Mouse (Mus musculus): ENCODE measurements around the gene Ccdc3.

DNA sequence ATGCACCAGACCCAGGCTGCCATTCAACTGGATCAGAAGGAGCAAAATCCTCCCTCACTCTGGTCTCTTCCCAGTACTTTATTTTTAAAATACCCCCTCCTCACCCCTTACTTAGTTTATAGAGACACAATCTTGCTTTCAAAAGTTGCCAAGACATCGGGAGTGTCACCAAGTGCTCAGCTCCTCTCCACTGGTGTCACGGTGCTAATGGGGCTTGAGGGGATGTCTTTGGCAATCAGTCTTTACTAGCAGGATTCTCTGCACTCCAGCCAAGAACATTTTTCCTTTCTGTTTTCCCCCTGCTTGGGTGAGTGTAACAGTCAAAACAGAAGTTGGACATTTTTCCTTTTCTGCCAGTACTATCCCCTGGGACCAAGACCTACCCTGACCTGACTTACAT lies 10.3 kb downstream of the Ccdc3 start:
- TF ChIP-seq CTCF (IDR thresholded peaks at IDR 0.05; ENCODE audit: extremely low read depth, insufficient read depth, insufficient read length, insufficient replicate concordance) (no peak), POLR2A (IDR thresholded peaks at IDR 0.05; ENCODE audit: low read depth, low read length) (no peak)
